In genomic region chr5:86857682-86858081, GRCm38 (mm10) we compare ENCODE assay signal across 17 mouse cellular contexts. TPM values are rescaled to one million over a fixed set of nuclear protein-coding genes. Genes with fewer than 3 reads are reported as not detected.
"Had no signal": no experiment of that assay in that cellular context is flagged by ENCODE, and none has a peak within 500 bp of the region (broad histone marks: within the 10 kb centered on the region; RNA-seq: fewer than 3 reads in every experiment).

No protein-coding gene starts in this region.

- DNase-seq: gastrocnemius, postnatal 14 days; gastrocnemius, postnatal 36 days; heart, adult 2 months; heart, postnatal 10 days; heart, postnatal 4 days; kidney, adult 18-20 months; kidney, adult 8-10 months; kidney, postnatal 10 days; kidney, postnatal 25 days; kidney, postnatal 4 days had no signal

RNA-seq across cellular contexts. Expression of gene Ugt2b34, which starts 49.1 kb away (rescaled TPM):
- total RNA-seq: gastrocnemius, postnatal 14 days; gastrocnemius, postnatal 36 days; heart, adult 2 months; heart, postnatal 10 days; heart, postnatal 25 days; heart, postnatal 4 days; layer of hippocampus, adult 2 months; layer of hippocampus, postnatal 10 days; layer of hippocampus, postnatal 25 days; left cerebral cortex, adult 2 months; left cerebral cortex, postnatal 14 days; left cerebral cortex, postnatal 36 days had no signal
